Mouse (Mus musculus) cortical plate, adult 2 months (tissue): ENCODE measurements at regions not wholly inside any gene's neighbourhood (a gene's known extent, or its start where the extent isn't known, plus 50 kb on each side); places are given as distances from the start of the nearest gene placed in this dataset.

ENCODE experiments used
- H3K27ac ChIP-seq: fragments of 200-500 bp; 2 replicates; pipeline ENCODE4 v1.5.1; 2012; ENCODE audit warnings: low read length, control low read depth, inconsistent platforms; ENCODE audit not compliant: insufficient read depth
- H3K4me1 ChIP-seq: fragments of 200-500 bp; 2 replicates; pipeline ENCODE4 v1.6.1; 2011; ENCODE audit warnings: low read length; ENCODE audit not compliant: control insufficient read depth, insufficient read depth
- H3K4me3 ChIP-seq: fragments of 200-500 bp; 2 replicates; pipeline ENCODE4 v1.5.1; 2011; ENCODE audit warnings: mild to moderate bottlenecking, low read length, control low read depth; ENCODE audit not compliant: insufficient read depth
- CTCF ChIP-seq: fragments of 200-500 bp; IDR thresholded peaks from 2 replicates; pipeline ENCODE4 v1.5.1; 2011; ENCODE audit warnings: mild to moderate bottlenecking, control low read depth, low read length; ENCODE audit not compliant: insufficient read depth; ENCODE audit errors: extremely low read depth
- POLR2A ChIP-seq: fragments of 200-500 bp; IDR thresholded peaks from 2 replicates; pipeline ENCODE4 v1.6.1; 2011; ENCODE audit warnings: mild to moderate bottlenecking, low read length, control low read depth; ENCODE audit not compliant: insufficient read depth; ENCODE audit errors: extremely low read depth

DNA sequence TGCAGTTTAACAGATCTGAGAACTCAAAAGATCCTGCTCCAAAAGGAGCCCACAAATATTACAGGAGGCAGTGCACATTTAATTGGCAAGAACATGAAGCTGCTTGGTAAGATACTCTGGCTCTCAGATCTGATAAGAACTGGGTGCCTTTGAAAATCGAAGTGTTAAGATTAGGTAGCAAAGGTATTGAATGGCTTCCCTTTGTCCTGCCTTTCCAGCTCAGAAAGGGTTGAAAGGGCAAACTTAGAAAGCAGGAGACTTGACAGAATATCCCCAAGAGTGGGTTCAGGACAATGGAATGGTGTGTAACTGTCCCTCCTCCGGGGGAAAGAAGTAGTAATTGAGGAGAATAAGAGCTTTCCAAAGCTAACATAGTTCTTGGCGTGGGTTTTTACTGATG is 431.4 kb downstream of the Gm10283 start:
- no peak overlapping the region for H3K27ac ChIP-seq
- TF ChIP-seq CTCF (no peak), POLR2A (no peak)

GRCm38 (mm10) chr8:60055063-60055462 is 447.9 kb downstream of the Gm10283 start:
- no peak for TF ChIP-seq POLR2A
- no peak for TF ChIP-seq CTCF
- Histone ChIP-seq H3K4me1 (peaks cover 1% of the 10 kb centered on the region; the same call in 1 of the 2 replicates), H3K4me3 (no peak overlapping the region), H3K27ac (0 out of 2 replicates have a peak overlapping the region, but pooled peaks have one; percentile 65)

More for the DNA sequence above, 431.4 kb downstream of the Gm10283 start:
- Histone ChIP-seq H3K4me1 (no peaks in the 10 kb centered on the region), H3K4me3 (no peak overlapping the region)

- Histone ChIP-seq H3K27ac (no peak overlapping the region), H3K4me3 (no peak overlapping the region), H3K4me1 (no peaks in the 10 kb centered on the region)
- TF ChIP-seq CTCF (no peak), POLR2A (no peak)
These were observed 474.3 kb downstream of the Gm10283 start for GRCm38 (mm10) chr8:60028676-60029075.
